Mouse (Mus musculus) neural tube, embryonic 13.5 days (tissue): ENCODE measurements around the gene Atp6v1b1. TPM values are rescaled to one million over a fixed set of nuclear protein-coding genes. Genes with fewer than 3 reads are reported as not detected.

Experiments
- ATAC-seq: fragments of 200-750 bp; cut with Nextera tagmentation; 2 replicates; pipeline ENCODE4 v1.8.0; 2017; ENCODE audit warnings: low read depth, mild to moderate bottlenecking, moderate TSS enrichment, moderate library complexity
- H3K27ac ChIP-seq: fragments of 300-500 bp; sonication (generic); replicated peaks from 2 replicates; pipeline ENCODE4 v1.5.1; 2015; ENCODE audit warnings: moderate library complexity, mild to moderate bottlenecking, inconsistent platforms
- H3K27me3 ChIP-seq: fragments of 300-500 bp; sonication (generic); 2 replicates; pipeline ENCODE4 v1.6.1; 2015; ENCODE audit warnings: mild to moderate bottlenecking, inconsistent platforms
- H3K36me3 ChIP-seq: fragments of 300-500 bp; sonication (generic); 2 replicates; pipeline ENCODE4 v1.6.1; 2015; ENCODE audit warnings: mild to moderate bottlenecking, inconsistent platforms
- H3K4me1 ChIP-seq: fragments of 300-500 bp; sonication (generic); replicated peaks from 2 replicates; pipeline ENCODE4 v1.6.1; 2015; ENCODE audit warnings: inconsistent platforms
- H3K4me2 ChIP-seq: fragments of 300-500 bp; sonication (generic); 2 replicates; pipeline ENCODE4 v1.6.1; 2015; ENCODE audit warnings: inconsistent platforms, mild to moderate bottlenecking, moderate library complexity
- H3K4me3 ChIP-seq: fragments of 300-500 bp; sonication (generic); 2 replicates; pipeline ENCODE4 v1.5.1; 2015; ENCODE audit warnings: mild to moderate bottlenecking, inconsistent platforms
- H3K9ac ChIP-seq: fragments of 300-500 bp; sonication (generic); 2 replicates; pipeline ENCODE4 v1.6.1; 2015; ENCODE audit warnings: moderate library complexity, mild to moderate bottlenecking, inconsistent platforms
- H3K9me3 ChIP-seq: fragments of 300-500 bp; sonication (generic); 2 replicates; pipeline ENCODE4 v1.6.1; 2016; ENCODE audit warnings: inconsistent platforms
- WGBS: fragments of 180-500 bp; shearing (Covaris S2); methylation state at CpG from one replicate; pipeline ENCODE4 v1.1.7; 2015; 5-methylcytosine and 5-hydroxymethylcytosine counted together
- polyA plus RNA-seq: library from polyadenylated mRNA; unstranded; fragments of >200 nt; fragmentation: Nextera tagmentation; extraction: Ambion mirVana; gene quantifications from 2 replicates; pipeline ENCODE4 v1.2.1, GENCODE M21; 2015

Gene Atp6v1b1
- polyA plus RNA-seq, 1 experiment from 2014 or later = not detected

- peaks cover 55% of the 10 kb centered on the region for H3K27me3 ChIP-seq
- 92% methylated on average over 3 of the region's 3 CpGs for WGBS
- ATAC-seq = no peak
- H3K4me2 ChIP-seq = no peak overlapping the region
- H3K9ac ChIP-seq = no peak overlapping the region
- H3K27ac ChIP-seq = no peak overlapping the region
- no peaks in the 10 kb centered on the region for H3K36me3 ChIP-seq
- H3K9me3 ChIP-seq = no peaks in the 10 kb centered on the region
- no peak overlapping the region for H3K4me3 ChIP-seq
- no peaks in the 10 kb centered on the region for H3K4me1 ChIP-seq
These were observed 14.3 kb upstream of the Atp6v1b1 start for GRCm38 (mm10) chr6:83728488-83728887.

DNA sequence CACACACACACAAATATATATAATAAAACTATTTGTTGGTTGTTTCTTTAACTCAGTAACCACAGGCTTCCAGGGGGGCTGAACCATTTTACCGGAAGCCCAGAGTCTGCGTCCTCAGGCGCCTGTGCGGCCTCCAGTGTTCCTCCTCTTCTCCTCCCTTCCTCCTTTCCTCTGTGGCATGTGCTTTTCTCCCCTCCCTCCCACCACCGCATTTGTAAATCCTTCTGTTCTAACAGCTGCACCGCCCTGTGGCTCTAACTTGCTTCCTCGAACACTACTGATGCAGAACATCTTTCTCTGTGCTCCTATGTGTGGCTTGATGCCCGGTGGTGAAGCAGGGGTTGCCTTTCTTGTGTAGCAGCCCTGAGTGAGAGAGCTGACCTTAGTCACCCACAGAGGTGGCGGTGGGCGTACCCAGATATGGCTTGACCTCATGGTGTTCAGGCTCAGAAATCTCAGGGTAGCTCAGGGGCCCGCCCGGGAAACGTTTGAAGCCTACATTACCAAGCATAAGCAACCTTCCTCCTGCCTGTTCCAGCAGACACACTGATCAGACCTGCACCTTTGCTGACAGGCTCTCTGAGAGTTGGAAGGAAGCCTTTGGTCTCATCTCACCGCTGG is 13.3 kb upstream of the Atp6v1b1 start:
- 74% methylated on average over 14 of the region's 14 CpGs for WGBS
- no peak overlapping the region for H3K4me2 ChIP-seq
- no peak for ATAC-seq

DNA sequence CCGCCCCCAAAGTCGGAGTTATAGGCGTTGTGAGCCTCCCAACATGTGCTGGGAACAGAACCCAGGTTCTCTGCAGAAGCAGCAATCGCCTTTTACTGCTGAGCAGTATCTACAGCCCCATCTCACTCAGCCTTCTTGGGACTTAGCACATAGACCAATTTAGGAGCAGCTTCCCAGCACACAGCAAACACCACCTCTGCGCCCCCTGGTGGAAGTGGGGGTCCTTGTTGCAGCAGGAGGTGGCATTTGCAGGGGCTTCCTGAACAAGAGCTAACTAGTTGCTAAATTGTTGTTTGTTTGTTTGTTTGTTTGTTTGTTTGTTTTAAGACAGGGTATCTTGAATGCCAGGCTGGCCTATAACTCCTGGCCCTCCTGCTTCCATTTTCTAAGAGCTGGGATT is 11.7 kb upstream of the Atp6v1b1 start:
- no peak overlapping the region for H3K4me2 ChIP-seq
- no peak overlapping the region for H3K9ac ChIP-seq
- no peaks in the 10 kb centered on the region for H3K4me1 ChIP-seq
- no peak overlapping the region for H3K4me3 ChIP-seq
- no peaks in the 10 kb centered on the region for H3K36me3 ChIP-seq
- peaks cover 10% of the 10 kb centered on the region; the same call in 1 of the 2 replicates for H3K9me3 ChIP-seq
- H3K27ac ChIP-seq = no peak overlapping the region
- peaks cover 38% of the 10 kb centered on the region for H3K27me3 ChIP-seq
- WGBS = 32% methylated on average over 5 of the region's 5 CpGs
- ATAC-seq = no peak

More for the DNA sequence above, 13.3 kb upstream of the Atp6v1b1 start:
- no peak overlapping the region for H3K4me3 ChIP-seq
- no peak overlapping the region for H3K27ac ChIP-seq
- no peaks in the 10 kb centered on the region for H3K4me1 ChIP-seq
- H3K9me3 ChIP-seq = peaks cover 9% of the 10 kb centered on the region; the same call in 1 of the 2 replicates
- H3K27me3 ChIP-seq = peaks cover 47% of the 10 kb centered on the region
- no peaks in the 10 kb centered on the region for H3K36me3 ChIP-seq
- no peak overlapping the region for H3K9ac ChIP-seq

- ATAC-seq = no peak
- H3K27me3 ChIP-seq = peaks cover 21% of the 10 kb centered on the region
- no peaks in the 10 kb centered on the region for H3K36me3 ChIP-seq
- H3K27ac ChIP-seq = no peak overlapping the region
- H3K9me3 ChIP-seq = peaks cover 14% of the 10 kb centered on the region; the same call in 1 of the 2 replicates
- no peak overlapping the region for H3K4me3 ChIP-seq
- H3K4me2 ChIP-seq = no peak overlapping the region
- WGBS = 33% methylated on average over 13 of the region's 13 CpGs
- no peaks in the 10 kb centered on the region for H3K4me1 ChIP-seq
- H3K9ac ChIP-seq = no peak overlapping the region
These were observed 5.5 kb upstream of the Atp6v1b1 start for GRCm38 (mm10) chr6:83737311-83737710.

DNA sequence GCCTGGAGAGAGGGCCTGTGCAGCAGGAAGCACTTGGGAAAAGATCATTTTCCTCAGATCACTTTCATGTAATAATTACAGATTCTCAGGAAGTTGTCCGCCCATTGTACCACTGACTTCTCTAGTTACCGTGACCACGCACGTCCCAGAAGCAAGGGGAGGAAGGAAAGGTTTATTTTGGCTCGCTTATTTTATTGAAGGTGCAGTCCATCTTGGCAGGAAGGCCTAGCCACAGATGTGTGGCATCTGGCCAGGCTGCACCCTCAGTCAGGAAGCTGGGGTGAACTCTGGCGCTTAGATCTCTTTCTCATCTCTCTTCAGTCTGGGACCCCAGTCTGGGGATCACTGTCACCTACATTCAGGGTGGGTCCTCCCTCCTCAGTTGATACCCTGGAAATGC is 4.2 kb upstream of the Atp6v1b1 start:
- Histone ChIP-seq H3K4me2 (no peak overlapping the region), H3K9ac (no peak overlapping the region), H3K27me3 (peaks cover 18% of the 10 kb centered on the region), H3K36me3 (no peaks in the 10 kb centered on the region), H3K27ac (no peak overlapping the region), H3K4me3 (no peak overlapping the region), H3K9me3 (peaks cover 14% of the 10 kb centered on the region; the same call in 1 of the 2 replicates), H3K4me1 (no peaks in the 10 kb centered on the region)
- no peak for ATAC-seq
- WGBS = 77% methylated on average over 6 of the region's 6 CpGs

DNA sequence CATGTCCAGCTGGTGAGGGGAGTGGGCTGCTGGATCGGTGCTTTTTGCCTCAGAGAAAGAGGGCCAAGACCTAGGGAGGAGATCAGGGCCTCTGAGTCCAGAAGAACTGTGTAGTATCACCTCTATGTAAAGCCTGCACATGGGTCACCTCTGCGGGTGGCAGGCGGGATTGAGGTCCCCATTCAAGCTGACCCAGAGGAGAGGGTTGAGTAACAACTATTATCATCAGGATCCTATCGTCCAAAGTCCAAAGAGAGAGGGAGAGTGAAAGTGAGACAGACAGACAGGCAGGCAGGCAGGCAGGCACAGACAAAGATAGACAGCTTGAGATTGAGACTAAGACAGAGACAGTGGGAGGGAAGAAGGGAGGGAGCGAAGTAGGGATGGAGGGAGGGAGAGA is 422 bp downstream of the Atp6v1b1 start:
- ATAC-seq = no peak
- no peak overlapping the region for H3K9ac ChIP-seq
- H3K4me3 ChIP-seq = no peak overlapping the region
- H3K36me3 ChIP-seq = no peaks in the 10 kb centered on the region
- H3K4me2 ChIP-seq = no peak overlapping the region
- 65% methylated on average over 5 of the region's 5 CpGs for WGBS
- no peaks in the 10 kb centered on the region for H3K4me1 ChIP-seq
- H3K27ac ChIP-seq = no peak overlapping the region
- peaks cover 11% of the 10 kb centered on the region; the same call in 1 of the 2 replicates for H3K27me3 ChIP-seq
- H3K9me3 ChIP-seq = 0 out of 2 replicates have a peak, but pooled peaks cover 5% of the 10 kb centered on the region

DNA sequence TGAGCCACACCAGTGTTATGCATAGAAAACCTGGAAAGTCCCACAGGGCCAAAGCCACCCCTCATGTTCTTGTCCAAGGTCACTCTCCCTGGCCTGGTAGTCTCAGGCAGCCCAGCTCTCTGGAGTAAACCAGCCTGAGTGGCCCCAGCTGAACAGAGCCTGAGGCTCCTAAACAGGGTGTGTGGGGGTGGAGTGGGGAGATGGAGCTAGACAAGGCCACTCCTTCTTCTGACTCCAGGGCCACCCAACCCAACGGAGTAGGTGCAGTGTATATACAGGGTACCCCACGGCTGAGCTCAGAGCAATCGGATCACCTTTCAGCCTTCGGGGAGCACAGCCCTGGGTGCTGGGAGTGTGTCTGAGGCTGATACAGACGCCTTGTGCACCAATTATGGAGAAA is 1.3 kb downstream of the Atp6v1b1 start:
- H3K9ac ChIP-seq = no peak overlapping the region
- 0 out of 2 replicates have a peak, but pooled peaks cover 5% of the 10 kb centered on the region for H3K9me3 ChIP-seq
- H3K4me2 ChIP-seq = no peak overlapping the region
- H3K27me3 ChIP-seq = peaks cover 11% of the 10 kb centered on the region; the same call in 1 of the 2 replicates
- WGBS = 72% methylated on average over 5 of the region's 5 CpGs
- no peaks in the 10 kb centered on the region for H3K36me3 ChIP-seq
- ATAC-seq = no peak
- H3K27ac ChIP-seq = no peak overlapping the region
- H3K4me1 ChIP-seq = no peaks in the 10 kb centered on the region
- H3K4me3 ChIP-seq = no peak overlapping the region

DNA sequence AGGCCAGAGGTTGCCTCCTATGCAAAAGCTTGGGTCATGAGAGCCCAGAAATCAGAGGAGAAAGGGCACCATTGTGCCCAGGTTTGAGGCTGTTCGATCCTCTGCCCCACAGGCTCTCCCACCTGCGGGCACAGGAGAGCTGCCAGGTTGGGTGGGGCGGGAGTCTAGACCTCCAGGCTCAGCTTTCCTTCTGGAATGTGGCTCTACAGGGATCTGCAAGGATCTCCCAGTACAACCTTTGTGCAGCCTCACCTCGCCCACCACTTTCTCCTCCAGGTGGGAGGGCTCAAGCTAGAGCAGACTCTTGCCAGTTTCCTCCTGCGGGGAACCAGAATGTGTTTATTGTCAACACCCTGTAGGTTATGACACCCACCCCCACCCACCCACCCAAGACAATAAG is 1.8 kb downstream of the Atp6v1b1 start:
- WGBS = 69% methylated on average over 5 of the region's 5 CpGs
- Histone ChIP-seq H3K4me2 (no peak overlapping the region), H3K4me3 (no peak overlapping the region), H3K36me3 (no peaks in the 10 kb centered on the region), H3K4me1 (no peaks in the 10 kb centered on the region), H3K27ac (no peak overlapping the region), H3K9ac (no peak overlapping the region), H3K27me3 (peaks cover 11% of the 10 kb centered on the region; the same call in 1 of the 2 replicates), H3K9me3 (0 out of 2 replicates have a peak, but pooled peaks cover 5% of the 10 kb centered on the region)
- ATAC-seq = no peak

DNA sequence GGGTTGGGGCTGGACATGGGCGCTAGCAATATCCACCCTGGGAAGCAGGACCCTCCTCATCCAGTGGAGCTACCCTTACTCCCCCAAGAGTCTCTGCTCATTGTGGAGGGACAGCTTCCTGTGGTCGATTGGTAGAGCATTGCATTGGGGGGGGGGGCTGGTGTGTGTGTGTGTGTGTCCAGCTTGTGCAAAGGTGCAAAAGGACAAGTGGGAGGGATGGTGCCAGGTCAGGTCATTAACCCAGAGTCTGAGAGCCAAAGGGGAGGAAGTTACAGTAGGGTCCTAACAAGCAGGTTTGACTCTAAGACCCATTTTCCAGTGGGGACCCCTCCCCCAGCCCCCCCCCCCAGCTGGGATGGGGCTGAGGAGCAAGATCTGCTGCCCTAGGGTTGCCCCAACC is 2.7 kb downstream of the Atp6v1b1 start:
- Histone ChIP-seq H3K9ac (no peak overlapping the region), H3K27ac (no peak overlapping the region), H3K36me3 (no peaks in the 10 kb centered on the region), H3K27me3 (peaks cover 12% of the 10 kb centered on the region; the same call in 1 of the 2 replicates), H3K9me3 (0 out of 2 replicates have a peak, but pooled peaks cover 5% of the 10 kb centered on the region), H3K4me2 (no peak overlapping the region), H3K4me1 (no peaks in the 10 kb centered on the region), H3K4me3 (no peak overlapping the region)
- ATAC-seq = no peak
- 48% methylated on average over 2 of the region's 2 CpGs for WGBS

- Histone ChIP-seq H3K27ac (no peak overlapping the region), H3K4me3 (no peak overlapping the region), H3K36me3 (no peaks in the 10 kb centered on the region), H3K4me1 (no peaks in the 10 kb centered on the region), H3K4me2 (no peak overlapping the region), H3K9me3 (no peaks in the 10 kb centered on the region), H3K27me3 (peaks cover 35% of the 10 kb centered on the region), H3K9ac (no peak overlapping the region)
- 58% methylated on average over 3 of the region's 3 CpGs for WGBS
- ATAC-seq = no peak
These were observed 6.5 kb downstream of the Atp6v1b1 start for GRCm38 (mm10) chr6:83749286-83749685.

DNA sequence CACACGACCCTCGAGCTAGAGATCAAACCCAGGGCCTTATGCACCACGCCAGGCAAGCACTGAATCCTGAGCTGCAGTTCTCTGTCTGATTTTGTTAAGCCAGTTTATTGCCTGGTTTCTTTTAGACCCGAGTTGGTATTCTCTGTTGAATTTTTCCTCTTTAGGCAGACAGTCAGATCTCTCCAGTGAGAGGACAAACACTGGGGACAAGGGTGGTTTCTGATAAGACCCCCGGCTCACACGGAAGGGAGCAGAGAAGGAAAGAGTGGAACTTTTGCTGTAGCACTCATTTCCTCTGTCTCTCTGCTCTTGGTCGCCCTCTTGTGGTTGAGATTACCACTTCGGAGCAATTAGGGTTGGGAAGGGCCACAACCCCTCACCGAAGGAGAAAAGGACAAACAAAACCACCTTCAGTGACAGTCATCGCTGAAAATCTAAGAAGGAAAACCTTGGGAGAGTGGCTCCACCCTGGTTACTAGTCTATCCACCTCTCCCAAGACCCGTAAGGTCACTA is 7.4 kb downstream of the Atp6v1b1 start:
- Histone ChIP-seq H3K36me3 (no peaks in the 10 kb centered on the region), H3K9me3 (no peaks in the 10 kb centered on the region), H3K27ac (no peak overlapping the region), H3K4me2 (no peak overlapping the region), H3K4me3 (no peak overlapping the region), H3K4me1 (no peaks in the 10 kb centered on the region), H3K27me3 (peaks cover 44% of the 10 kb centered on the region), H3K9ac (no peak overlapping the region)
- no peak for ATAC-seq
- 8% methylated on average over 11 of the region's 11 CpGs for WGBS

DNA sequence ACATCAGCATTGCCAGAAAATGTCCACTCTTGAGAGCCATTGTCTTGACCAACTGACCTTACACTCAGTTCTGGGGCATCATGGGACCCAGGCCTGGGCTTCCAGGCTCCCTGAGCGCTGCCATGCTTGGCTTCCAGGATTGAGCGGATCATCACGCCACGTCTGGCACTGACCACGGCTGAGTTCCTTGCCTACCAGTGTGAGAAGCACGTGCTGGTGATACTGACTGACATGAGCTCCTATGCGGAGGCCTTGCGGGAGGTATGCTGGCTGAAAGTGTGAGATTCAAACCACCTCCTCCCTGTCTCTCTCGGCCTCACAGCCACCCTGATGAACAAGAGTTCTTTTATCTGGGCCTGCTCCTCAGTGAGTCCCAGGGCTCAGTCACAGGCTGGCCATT is 13.3 kb downstream of the Atp6v1b1 start:
- WGBS = 75% methylated on average over 9 of the region's 9 CpGs
- no peak overlapping the region for H3K27ac ChIP-seq
- peaks cover 81% of the 10 kb centered on the region for H3K27me3 ChIP-seq
- no peak overlapping the region for H3K9ac ChIP-seq
- H3K9me3 ChIP-seq = no peaks in the 10 kb centered on the region
- ATAC-seq = no peak
- H3K36me3 ChIP-seq = no peaks in the 10 kb centered on the region
- H3K4me2 ChIP-seq = no peak overlapping the region
- no peak overlapping the region for H3K4me3 ChIP-seq
- peaks cover 7% of the 10 kb centered on the region for H3K4me1 ChIP-seq
